Mouse (Mus musculus): ENCODE measurements around the gene Utp11. TPM values are rescaled to one million over a fixed set of nuclear protein-coding genes. Genes with fewer than 3 reads are reported as not detected.
"Not testable (repeated sequence)": the region's sequence is repeated elsewhere in the genome, so short reads cannot be mapped to it uniquely, and the experiment has no call there.

The Utp11 gene
- polyA plus RNA-seq, 1 experiment from 2014 or later = 56.7 TPM

DNA sequence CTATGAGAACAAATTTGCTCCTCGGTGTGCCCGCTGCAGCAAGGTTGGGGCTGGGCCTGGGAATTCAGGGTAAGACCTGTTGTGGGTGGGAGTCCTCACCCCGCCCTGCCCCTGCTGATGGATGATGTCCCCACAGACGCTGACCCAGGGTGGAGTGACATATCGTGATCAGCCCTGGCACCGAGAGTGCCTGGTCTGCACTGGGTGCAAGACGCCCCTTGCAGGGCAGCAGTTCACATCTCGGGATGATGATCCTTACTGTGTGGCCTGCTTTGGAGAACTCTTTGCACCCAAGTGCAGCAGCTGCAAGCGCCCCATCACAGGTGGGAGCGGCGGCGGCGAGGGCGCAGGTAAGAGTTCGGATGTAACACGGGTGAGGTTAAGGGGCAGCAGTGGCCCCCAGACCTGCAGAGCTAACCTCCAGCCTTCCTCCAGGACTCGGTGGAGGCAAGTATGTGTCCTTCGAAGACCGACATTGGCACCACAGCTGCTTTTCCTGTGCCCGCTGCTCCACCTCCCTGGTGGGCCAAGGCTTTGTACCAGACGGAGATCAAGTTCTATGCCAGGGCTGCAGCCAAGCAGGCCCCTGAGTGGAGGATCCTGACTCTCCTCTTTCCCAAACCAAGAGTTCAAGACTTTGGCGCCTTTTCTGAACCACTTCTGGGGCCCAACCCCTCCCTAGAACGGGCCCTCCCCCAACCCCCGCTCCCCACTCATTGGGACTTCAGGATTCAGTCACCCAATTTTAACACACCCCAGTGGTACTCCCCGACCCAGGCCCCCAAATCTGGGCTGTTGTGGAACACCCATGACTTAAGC is 14.2 kb upstream of the Utp11 start:
- peaks cover 26% of the 10 kb centered on the region for H3K4me1 ChIP-seq (ENCODE audit: control insufficient read depth, insufficient read depth, low read length)
- not testable (repeated sequence) for H3K27ac ChIP-seq (ENCODE audit: low read depth, low read length); H3K4me2 ChIP-seq (ENCODE audit: low read depth); H3K36me3 ChIP-seq (ENCODE audit: control insufficient read depth, insufficient read depth, low read length); H3K4me3 ChIP-seq (ENCODE audit: low read depth, low read length); H3K9me3 ChIP-seq (ENCODE audit: control insufficient read depth, low read length); H3K27me3 ChIP-seq (ENCODE audit: control insufficient read depth, insufficient read depth, low read length); H3K9ac ChIP-seq (ENCODE audit: low read length); DNase-seq (ENCODE audit: low spot score); ATAC-seq (ENCODE audit: insufficient read depth, low FRiP score, low TSS enrichment)
- WGBS = 87% methylated on average over 25 of the region's 25 CpGs

DNA sequence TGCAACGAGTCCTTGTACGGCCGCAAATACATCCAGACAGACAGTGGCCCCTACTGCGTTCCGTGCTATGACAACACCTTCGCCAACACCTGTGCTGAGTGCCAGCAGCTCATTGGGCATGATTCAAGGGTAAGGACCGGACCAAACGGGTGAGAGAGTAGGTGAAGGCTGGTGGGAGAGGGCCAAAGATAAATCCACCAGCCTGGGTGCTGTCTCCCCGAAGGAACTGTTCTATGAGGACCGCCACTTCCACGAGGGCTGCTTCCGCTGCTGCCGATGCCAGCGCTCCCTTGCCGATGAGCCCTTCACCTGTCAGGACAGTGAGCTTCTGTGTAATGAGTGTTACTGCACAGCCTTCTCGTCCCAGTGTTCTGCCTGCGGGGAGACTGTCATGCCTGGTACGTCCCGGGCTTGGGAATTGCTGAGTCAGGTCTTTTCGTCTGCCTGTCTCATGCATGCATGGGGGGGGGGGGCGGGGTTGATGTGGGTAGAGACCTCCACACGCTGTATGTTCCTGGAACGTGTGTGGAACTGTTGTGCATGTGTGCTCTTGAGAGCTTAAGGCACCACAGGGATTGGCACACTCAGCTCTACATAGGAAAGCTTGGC is 12.4 kb upstream of the Utp11 start:
- no peak for ATAC-seq (ENCODE audit: insufficient read depth, low FRiP score, low TSS enrichment)
- H3K36me3 ChIP-seq (ENCODE audit: control insufficient read depth, insufficient read depth, low read length) = no peaks in the 10 kb centered on the region
- 88% methylated on average over 23 of the region's 23 CpGs for WGBS
- H3K4me2 ChIP-seq (ENCODE audit: low read depth) = no peak overlapping the region
- no peaks in the 10 kb centered on the region for H3K9me3 ChIP-seq (ENCODE audit: control insufficient read depth, low read length)
- H3K9ac ChIP-seq (ENCODE audit: low read length) = no peak overlapping the region
- no peak overlapping the region for H3K4me3 ChIP-seq (ENCODE audit: low read depth, low read length)
- H3K4me1 ChIP-seq (ENCODE audit: control insufficient read depth, insufficient read depth, low read length) = peaks cover 30% of the 10 kb centered on the region
- H3K27me3 ChIP-seq (ENCODE audit: control insufficient read depth, insufficient read depth, low read length) = peaks cover 10% of the 10 kb centered on the region; the same call in 1 of the 2 replicates
- no peak for DNase-seq (ENCODE audit: low spot score)
- no peak overlapping the region for H3K27ac ChIP-seq (ENCODE audit: low read depth, low read length)

GRCm38 (mm10) chr4:124704797-124705474 is 11.5 kb upstream of the Utp11 start:
- no peaks in the 10 kb centered on the region for H3K36me3 ChIP-seq (ENCODE audit: control insufficient read depth, insufficient read depth, low read length)
- 16% methylated on average over 11 of the region's 11 CpGs for WGBS
- H3K4me3 ChIP-seq (ENCODE audit: low read depth, low read length) = no peak overlapping the region
- H3K27me3 ChIP-seq (ENCODE audit: control insufficient read depth, insufficient read depth, low read length) = peaks cover 10% of the 10 kb centered on the region; the same call in 1 of the 2 replicates
- H3K9me3 ChIP-seq (ENCODE audit: control insufficient read depth, low read length) = no peaks in the 10 kb centered on the region
- H3K27ac ChIP-seq (ENCODE audit: low read depth, low read length) = peak overlapping the region; percentile 76
- DNase-seq (ENCODE audit: low spot score) = peak; percentile 38
- peaks cover 27% of the 10 kb centered on the region for H3K4me1 ChIP-seq (ENCODE audit: control insufficient read depth, insufficient read depth, low read length)
- no peak for ATAC-seq (ENCODE audit: insufficient read depth, low FRiP score, low TSS enrichment)
- 0 out of 2 replicates have a peak overlapping the region, but pooled peaks have one; percentile 5 for H3K4me2 ChIP-seq (ENCODE audit: low read depth)
- peak overlapping the region; percentile 32; the same call in 1 of the 2 replicates for H3K9ac ChIP-seq (ENCODE audit: low read length)

GRCm38 (mm10) chr4:124703881-124704796 is 10.7 kb upstream of the Utp11 start:
- H3K4me1 ChIP-seq (ENCODE audit: control insufficient read depth, insufficient read depth, low read length) = peaks cover 21% of the 10 kb centered on the region
- H3K4me2 ChIP-seq (ENCODE audit: low read depth) = peak overlapping the region; percentile 27
- 9% methylated on average over 6 of the region's 6 CpGs for WGBS
- peaks cover 7% of the 10 kb centered on the region; the same call in 1 of the 2 replicates for H3K27me3 ChIP-seq (ENCODE audit: control insufficient read depth, insufficient read depth, low read length)
- DNase-seq (ENCODE audit: low spot score) (peak; percentile 48), ATAC-seq (ENCODE audit: insufficient read depth, low FRiP score, low TSS enrichment) (no peak)
- no peaks in the 10 kb centered on the region for H3K36me3 ChIP-seq (ENCODE audit: control insufficient read depth, insufficient read depth, low read length)
- peak overlapping the region; percentile 32; the same call in 1 of the 2 replicates for H3K9ac ChIP-seq (ENCODE audit: low read length)
- no peak overlapping the region for H3K4me3 ChIP-seq (ENCODE audit: low read depth, low read length)
- peak overlapping the region; percentile 76 for H3K27ac ChIP-seq (ENCODE audit: low read depth, low read length)
- H3K9me3 ChIP-seq (ENCODE audit: control insufficient read depth, low read length) = no peaks in the 10 kb centered on the region

- Histone ChIP-seq H3K27ac (ENCODE audit: low read depth, low read length) (0 out of 2 replicates have a peak overlapping the region, but pooled peaks have one; percentile 20), H3K4me1 (ENCODE audit: control insufficient read depth, insufficient read depth, low read length) (peaks cover 16% of the 10 kb centered on the region), H3K27me3 (ENCODE audit: control insufficient read depth, insufficient read depth, low read length) (peaks cover 3% of the 10 kb centered on the region; the same call in 1 of the 2 replicates), H3K9ac (ENCODE audit: low read length) (no peak overlapping the region), H3K9me3 (ENCODE audit: control insufficient read depth, low read length) (no peaks in the 10 kb centered on the region), H3K4me2 (ENCODE audit: low read depth) (peak overlapping the region; percentile 16; the same call in 1 of the 2 replicates), H3K4me3 (ENCODE audit: low read depth, low read length) (0 out of 2 replicates have a peak overlapping the region, but pooled peaks have one; percentile 4), H3K36me3 (ENCODE audit: control insufficient read depth, insufficient read depth, low read length) (no peaks in the 10 kb centered on the region)
- 42% methylated on average over 2 of the region's 2 CpGs for WGBS
- DNase-seq (ENCODE audit: low spot score) (no peak), ATAC-seq (ENCODE audit: insufficient read depth, low FRiP score, low TSS enrichment) (no peak)
These were observed 10.0 kb upstream of the Utp11 start for GRCm38 (mm10) chr4:124703406-124703805.

GRCm38 (mm10) chr4:124701916-124702315 is 8.5 kb upstream of the Utp11 start:
- Histone ChIP-seq H3K4me3 (ENCODE audit: low read depth, low read length) (peak overlapping the region; percentile 72), H3K27me3 (ENCODE audit: control insufficient read depth, insufficient read depth, low read length) (peaks cover 3% of the 10 kb centered on the region; the same call in 1 of the 2 replicates), H3K4me1 (ENCODE audit: control insufficient read depth, insufficient read depth, low read length) (peaks cover 16% of the 10 kb centered on the region), H3K36me3 (ENCODE audit: control insufficient read depth, insufficient read depth, low read length) (no peaks in the 10 kb centered on the region), H3K9me3 (ENCODE audit: control insufficient read depth, low read length) (no peaks in the 10 kb centered on the region), H3K4me2 (ENCODE audit: low read depth) (peak overlapping the region; percentile 98), H3K27ac (ENCODE audit: low read depth, low read length) (no peak overlapping the region), H3K9ac (ENCODE audit: low read length) (no peak overlapping the region)
- ATAC-seq (ENCODE audit: insufficient read depth, low FRiP score, low TSS enrichment) = no peak
- no peak for DNase-seq (ENCODE audit: low spot score)
- 34% methylated on average over 2 of the region's 5 CpGs for WGBS

GRCm38 (mm10) chr4:124701052-124701845 is 7.8 kb upstream of the Utp11 start:
- Histone ChIP-seq H3K4me3 (ENCODE audit: low read depth, low read length) (peak overlapping the region; percentile 72), H3K4me1 (ENCODE audit: control insufficient read depth, insufficient read depth, low read length) (peaks cover 16% of the 10 kb centered on the region), H3K27ac (ENCODE audit: low read depth, low read length) (0 out of 2 replicates have a peak overlapping the region, but pooled peaks have one; percentile 27), H3K9ac (ENCODE audit: low read length) (peak overlapping the region; percentile 72), H3K9me3 (ENCODE audit: control insufficient read depth, low read length) (no peaks in the 10 kb centered on the region), H3K36me3 (ENCODE audit: control insufficient read depth, insufficient read depth, low read length) (no peaks in the 10 kb centered on the region), H3K4me2 (ENCODE audit: low read depth) (peak overlapping the region; percentile 98), H3K27me3 (ENCODE audit: control insufficient read depth, insufficient read depth, low read length) (peaks cover 3% of the 10 kb centered on the region; the same call in 1 of the 2 replicates)
- 2% methylated on average over 22 of the region's 22 CpGs for WGBS
- DNase-seq (ENCODE audit: low spot score) (peak; percentile 34), ATAC-seq (ENCODE audit: insufficient read depth, low FRiP score, low TSS enrichment) (peak; percentile 25; the same call in 1 of the 2 replicates)
